Mouse (Mus musculus) ES-Bruce4 (cell line): Measurements from ENCODE around the gene Inhbb. TPM values are rescaled to one million over a fixed set of nuclear protein-coding genes. Genes with fewer than 3 reads are reported as not detected.

Source experiments
- H3K27ac ChIP-seq: 2 replicates; pipeline ENCODE4 v1.5.1; 2012; ENCODE audit warnings: low read length, inconsistent platforms; ENCODE audit not compliant: insufficient read depth
- H3K27me3 ChIP-seq: 2 replicates; pipeline ENCODE4 v1.6.1; 2012; ENCODE audit warnings: mild to moderate bottlenecking, low read length, inconsistent platforms; ENCODE audit not compliant: control insufficient read depth, poor library complexity, insufficient read depth, severe bottlenecking
- H3K36me3 ChIP-seq: 2 replicates; pipeline ENCODE4 v1.6.1; 2012; ENCODE audit warnings: inconsistent platforms, mild to moderate bottlenecking, low read length, moderate library complexity; ENCODE audit not compliant: control insufficient read depth, poor library complexity, insufficient read depth, severe bottlenecking
- H3K4me1 ChIP-seq: one replicate; pipeline ENCODE4 v1.8.1; 2011; ENCODE audit warnings: low read length; ENCODE audit not compliant: control insufficient read depth, insufficient read depth
- H3K4me3 ChIP-seq: 2 replicates; pipeline ENCODE4 v1.5.1; 2011; ENCODE audit warnings: low read depth, mild to moderate bottlenecking, low read length
- H3K9ac ChIP-seq: 2 replicates; pipeline ENCODE4 v1.6.1; 2012; ENCODE audit warnings: low read depth, mild to moderate bottlenecking, inconsistent platforms; ENCODE audit not compliant: poor library complexity, severe bottlenecking
- H3K9me3 ChIP-seq: replicated peaks from 2 replicates; pipeline ENCODE4 v1.6.1; 2012; ENCODE audit warnings: mild to moderate bottlenecking, low read length, inconsistent platforms; ENCODE audit not compliant: control insufficient read depth, poor library complexity, insufficient read depth, severe bottlenecking
- CTCF ChIP-seq: IDR thresholded peaks from one replicate; pipeline ENCODE4 v1.8.1; 2011; ENCODE audit warnings: low read depth, low read length
- EP300 ChIP-seq: IDR thresholded peaks from 2 replicates; pipeline ENCODE4 v1.6.1; 2011; ENCODE audit warnings: low read depth, low read length; ENCODE audit not compliant: insufficient read depth
- POLR2A ChIP-seq: IDR thresholded peaks from one replicate; pipeline ENCODE4 v1.8.1; 2011; ENCODE audit warnings: low read length; ENCODE audit not compliant: insufficient read depth
- polyA plus RNA-seq: library from polyadenylated mRNA; stranded (reverse); fragments of >200 nt; gene quantifications from 2 replicates; pipeline ENCODE4 v1.2.4, GENCODE M21; 2011; ENCODE audit warnings: low read depth; ENCODE audit not compliant: missing spikeins, insufficient read depth, insufficient read length

The Inhbb gene
- polyA plus RNA-seq, 1 experiment: 1.9 TPM

DNA sequence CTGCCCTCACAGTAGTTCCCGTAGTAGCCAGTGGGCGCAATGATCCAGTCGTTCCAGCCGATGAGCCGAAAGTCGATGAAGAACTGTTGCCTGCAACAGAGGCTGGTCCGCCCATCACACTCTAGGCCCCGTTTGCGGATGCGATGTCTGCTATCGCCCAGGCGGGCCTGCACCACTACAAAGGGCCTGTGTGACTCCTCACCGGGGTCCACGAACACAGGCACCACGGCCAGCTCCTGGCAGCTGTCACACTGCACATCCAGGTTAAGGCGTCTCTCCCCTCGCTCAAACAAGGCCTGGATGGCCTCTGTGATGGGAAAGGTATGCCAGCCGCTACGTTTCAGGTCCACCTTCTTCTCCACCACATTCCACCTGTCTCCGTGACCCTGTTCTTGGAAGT lies 4.5 kb downstream of the Inhbb start:
- TF ChIP-seq EP300 (no peak), POLR2A (no peak), CTCF (no peak)
- Histone ChIP-seq H3K27ac (no peak overlapping the region), H3K9ac (no peak overlapping the region), H3K9me3 (no peaks in the 10 kb centered on the region), H3K36me3 (0 out of 2 replicates have a peak, but pooled peaks cover 6% of the 10 kb centered on the region), H3K4me3 (no peak overlapping the region), H3K4me1 (no peaks in the 10 kb centered on the region), H3K27me3 (no peaks in the 10 kb centered on the region)

DNA sequence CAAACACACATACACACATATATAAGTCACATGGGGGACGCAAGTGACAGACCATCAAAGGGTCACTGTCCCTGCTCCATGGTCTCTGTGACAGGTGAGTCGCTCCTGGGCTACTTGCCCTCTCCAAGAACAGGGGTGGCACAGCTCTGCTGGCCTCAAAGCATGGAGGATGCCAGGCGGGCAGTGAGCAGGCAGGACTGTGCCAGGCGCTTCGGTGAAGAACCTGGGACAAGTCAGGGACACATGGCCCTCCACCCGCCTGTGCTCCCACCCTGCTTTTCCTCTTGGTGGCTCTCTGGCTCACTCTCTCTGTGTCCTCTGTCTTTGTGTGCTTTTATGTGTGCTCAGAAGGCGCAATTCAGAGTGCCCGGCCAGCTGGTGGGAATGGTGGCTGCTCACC lies 5.4 kb downstream of the Inhbb start:
- Histone ChIP-seq H3K27me3 (no peaks in the 10 kb centered on the region), H3K4me3 (no peak overlapping the region), H3K27ac (no peak overlapping the region), H3K9me3 (no peaks in the 10 kb centered on the region), H3K4me1 (no peaks in the 10 kb centered on the region), H3K36me3 (0 out of 2 replicates have a peak, but pooled peaks cover 6% of the 10 kb centered on the region), H3K9ac (no peak overlapping the region)
- no peak for TF ChIP-seq EP300
- TF ChIP-seq POLR2A: no peak
- TF ChIP-seq CTCF: no peak

DNA sequence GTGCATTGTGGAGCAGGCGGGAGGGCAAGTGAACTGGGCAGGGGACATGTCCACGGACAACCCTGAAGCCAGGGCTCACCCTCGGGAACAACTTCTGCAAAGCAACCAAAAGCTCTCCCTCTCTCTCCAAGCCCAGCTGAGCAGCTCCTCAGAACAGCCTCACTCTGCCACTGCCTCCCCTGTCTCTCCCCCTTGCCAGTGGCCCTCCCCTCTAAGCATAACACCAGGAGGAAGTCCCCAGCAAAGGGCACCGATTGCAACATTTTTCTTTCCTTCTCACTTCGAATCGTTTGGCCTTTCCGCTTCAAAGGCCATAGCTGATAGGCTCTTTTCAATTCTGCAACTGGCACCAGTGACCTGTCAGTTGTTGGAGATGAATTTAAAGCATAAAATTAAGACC lies 5.9 kb downstream of the Inhbb start:
- no peak for TF ChIP-seq CTCF
- no peak for TF ChIP-seq EP300
- no peak for TF ChIP-seq POLR2A
- Histone ChIP-seq H3K27ac (no peak overlapping the region), H3K36me3 (0 out of 2 replicates have a peak, but pooled peaks cover 6% of the 10 kb centered on the region), H3K4me1 (no peaks in the 10 kb centered on the region), H3K9ac (no peak overlapping the region), H3K9me3 (no peaks in the 10 kb centered on the region), H3K4me3 (no peak overlapping the region), H3K27me3 (no peaks in the 10 kb centered on the region)

DNA sequence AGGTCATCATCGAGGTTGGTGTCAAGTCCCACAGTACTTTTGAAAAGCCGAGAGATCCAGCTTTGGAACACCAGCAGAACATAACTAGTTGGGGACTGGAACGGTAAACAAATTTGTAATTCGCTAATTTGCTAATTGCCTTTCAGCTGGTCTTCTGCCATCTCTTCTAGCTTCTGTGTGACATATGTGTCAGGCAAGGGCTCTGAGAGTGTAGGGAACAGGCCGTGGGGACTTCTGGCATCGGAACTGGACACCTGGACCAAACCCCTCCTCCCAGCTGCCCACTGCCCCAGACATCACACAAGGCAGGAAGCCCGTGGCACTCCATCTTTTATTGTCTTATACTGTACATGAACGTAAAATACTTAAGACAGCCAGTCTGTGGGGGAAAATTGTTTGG lies 6.9 kb downstream of the Inhbb start:
- Histone ChIP-seq H3K9me3 (no peaks in the 10 kb centered on the region), H3K9ac (no peak overlapping the region), H3K4me3 (no peak overlapping the region), H3K27me3 (no peaks in the 10 kb centered on the region), H3K36me3 (0 out of 2 replicates have a peak, but pooled peaks cover 6% of the 10 kb centered on the region), H3K27ac (no peak overlapping the region), H3K4me1 (no peaks in the 10 kb centered on the region)
- TF ChIP-seq CTCF: no peak
- TF ChIP-seq POLR2A: no peak
- TF ChIP-seq EP300: no peak

DNA sequence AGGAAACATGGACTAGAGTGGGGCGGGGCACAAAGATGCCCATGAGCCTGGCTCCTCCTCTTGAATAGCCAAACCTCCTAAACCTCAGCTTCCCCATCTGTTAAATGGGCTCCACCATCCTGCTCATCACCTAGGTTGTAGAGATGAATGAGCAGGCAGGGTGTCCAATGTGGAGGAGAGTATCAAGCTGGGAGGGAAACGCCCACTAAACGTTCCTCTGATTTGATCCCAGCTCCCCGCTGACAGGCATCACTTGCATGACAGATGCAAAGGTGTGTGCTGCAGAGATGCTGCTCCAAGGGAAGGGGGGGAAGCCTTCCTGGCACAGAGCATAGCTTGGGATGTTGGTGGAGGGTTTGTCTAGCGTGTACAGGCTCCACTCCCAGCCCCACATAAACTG lies 11.4 kb downstream of the Inhbb start:
- no peak overlapping the region for H3K9ac ChIP-seq
- no peak overlapping the region for H3K4me3 ChIP-seq
- TF ChIP-seq CTCF (no peak), EP300 (no peak), POLR2A (no peak)
- peaks cover 11% of the 10 kb centered on the region for H3K4me1 ChIP-seq
- no peaks in the 10 kb centered on the region for H3K9me3 ChIP-seq
- H3K27me3 ChIP-seq: no peaks in the 10 kb centered on the region
- H3K36me3 ChIP-seq: no peaks in the 10 kb centered on the region
- no peak overlapping the region for H3K27ac ChIP-seq

DNA sequence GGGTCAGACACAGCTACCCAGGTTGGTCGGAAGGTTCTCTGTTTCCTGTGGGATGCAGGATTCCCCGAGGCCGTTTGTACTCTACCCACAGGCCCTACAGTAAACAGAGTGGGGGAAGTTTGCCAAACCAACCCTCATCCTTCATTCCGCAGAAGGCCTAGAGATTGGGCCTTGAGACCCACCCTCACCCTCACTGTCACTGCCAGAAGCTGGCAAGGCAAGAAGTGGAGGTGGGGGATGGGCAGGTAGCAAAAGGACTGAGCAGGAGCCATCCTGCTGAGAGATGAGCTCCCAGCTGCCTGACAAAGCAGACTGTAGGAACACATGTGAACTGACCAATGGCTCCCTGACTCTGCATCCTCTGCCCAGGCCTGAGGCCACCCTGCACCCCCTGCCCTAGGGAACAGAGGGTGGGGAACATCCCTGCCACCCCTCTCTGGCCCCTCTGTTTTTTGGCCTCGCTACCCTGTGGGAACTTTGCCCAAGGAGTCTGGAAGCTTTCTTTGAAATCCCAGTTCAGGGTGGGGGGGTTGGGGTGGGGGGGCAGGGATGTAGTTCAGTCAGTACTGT lies 12.4 kb downstream of the Inhbb start:
- Histone ChIP-seq H3K9me3 (no peaks in the 10 kb centered on the region), H3K4me1 (peaks cover 13% of the 10 kb centered on the region), H3K36me3 (no peaks in the 10 kb centered on the region), H3K27me3 (no peaks in the 10 kb centered on the region), H3K4me3 (no peak overlapping the region), H3K9ac (no peak overlapping the region), H3K27ac (no peak overlapping the region)
- TF ChIP-seq POLR2A: no peak
- TF ChIP-seq EP300: no peak
- no peak for TF ChIP-seq CTCF
